Mouse (Mus musculus) hindbrain, embryonic 14.5 days (tissue): ENCODE measurements around the gene Rhbdd3. TPM values are rescaled to one million over a fixed set of nuclear protein-coding genes. Genes with fewer than 3 reads are reported as not detected.
A peak's percentile ranks its signal among the peaks of the same experiment; 100 is the strongest.

ENCODE experiments used
- ATAC-seq: fragments of 200-750 bp; cut with Nextera tagmentation; 2 replicates; pipeline ENCODE4 v1.8.0; 2017; ENCODE audit warnings: moderate number of reproducible peaks, mild to moderate bottlenecking, moderate TSS enrichment, moderate library complexity; ENCODE audit not compliant: low FRiP score
- DNase-seq: peaks from one replicate; pipeline ENCODE4 v3.0.0-alpha.2; 2015; ENCODE audit warnings: low spot score
- H3K27ac ChIP-seq: fragments of 300-500 bp; sonication (generic); 2 replicates; pipeline ENCODE4 v1.5.1; 2014; ENCODE audit warnings: mild to moderate bottlenecking, moderate library complexity
- H3K27me3 ChIP-seq: fragments of 300-500 bp; sonication (generic); 2 replicates; pipeline ENCODE4 v1.6.1; 2014; ENCODE audit warnings: mild to moderate bottlenecking, low read length, mixed read lengths; ENCODE audit not compliant: control insufficient read depth, insufficient read depth
- H3K36me3 ChIP-seq: fragments of 300-500 bp; sonication (generic); replicated peaks from 2 replicates; pipeline ENCODE4 v1.6.1; 2014; ENCODE audit not compliant: control insufficient read depth, insufficient read depth
- H3K4me1 ChIP-seq: fragments of 300-500 bp; sonication (generic); replicated peaks from 2 replicates; pipeline ENCODE4 v1.6.1; 2014; ENCODE audit warnings: antibody characterized with exemption, low read length, mixed read lengths; ENCODE audit not compliant: control insufficient read depth, insufficient read depth
- H3K4me2 ChIP-seq: fragments of 300-500 bp; sonication (generic); replicated peaks from 2 replicates; pipeline ENCODE4 v1.6.1; 2014; ENCODE audit warnings: mild to moderate bottlenecking, moderate library complexity
- H3K4me3 ChIP-seq: fragments of 300-500 bp; sonication (generic); replicated peaks from 2 replicates; pipeline ENCODE4 v1.5.1; 2014; ENCODE audit warnings: mild to moderate bottlenecking, low read length
- H3K9ac ChIP-seq: fragments of 300-500 bp; sonication (generic); 2 replicates; pipeline ENCODE4 v1.6.1; 2014
- H3K9me3 ChIP-seq: fragments of 300-500 bp; sonication (generic); 2 replicates; pipeline ENCODE4 v1.6.1; 2016; ENCODE audit warnings: low read length; ENCODE audit not compliant: control insufficient read depth
- WGBS: fragments of 180-500 bp; shearing (Covaris S2); extraction: QIAGEN DNeasy Blood & Tissue Kit; methylation state at CpG from one replicate; pipeline ENCODE4 v1.1.7; 2014; 5-methylcytosine and 5-hydroxymethylcytosine counted together
- polyA plus RNA-seq: library from polyadenylated mRNA; unstranded; fragments of >200 nt; fragmentation: Nextera tagmentation; extraction: Ambion mirVana; gene quantifications from 2 replicates; pipeline ENCODE4 v1.2.1, GENCODE M21; 2014

Rhbdd3 gene
- polyA plus RNA-seq, 1 experiment from 2014 or later = 39.7 TPM

GRCm38 (mm10) chr11:5150416-5151246, 51.9 kb downstream of the Rhbdd3 start:
- DNase-seq = no peak
- WGBS = 48% methylated on average over 9 of the region's 9 CpGs

GRCm38 (mm10) chr11:5151247-5151630, 52.5 kb downstream of the Rhbdd3 start:
- H3K27me3 ChIP-seq = peaks cover 11% of the 10 kb centered on the region; the same call in 1 of the 2 replicates
- H3K4me1 ChIP-seq = 0 out of 2 replicates have a peak, but pooled peaks cover 17% of the 10 kb centered on the region
- H3K36me3 ChIP-seq = no peaks in the 10 kb centered on the region
- no peak overlapping the region for H3K9ac ChIP-seq
- no peak overlapping the region for H3K27ac ChIP-seq
- H3K9me3 ChIP-seq = no peaks in the 10 kb centered on the region
- H3K4me3 ChIP-seq = peak overlapping the region; percentile 48
- DNase-seq (no peak), ATAC-seq (no peak)
- 9% methylated on average over 4 of the region's 4 CpGs for WGBS
- peak overlapping the region; percentile 83 for H3K4me2 ChIP-seq

More at GRCm38 (mm10) chr11:5150416-5151246, 51.9 kb downstream of the Rhbdd3 start:
- no peak overlapping the region for H3K4me3 ChIP-seq
- H3K9me3 ChIP-seq = no peaks in the 10 kb centered on the region
- H3K27me3 ChIP-seq = peaks cover 11% of the 10 kb centered on the region; the same call in 1 of the 2 replicates
- ATAC-seq = no peak; the same call in 1 of the 2 replicates
- H3K36me3 ChIP-seq = no peaks in the 10 kb centered on the region
- no peak overlapping the region for H3K27ac ChIP-seq
- 0 out of 2 replicates have a peak overlapping the region, but pooled peaks have one; percentile 83 for H3K4me2 ChIP-seq
- H3K9ac ChIP-seq = no peak overlapping the region
- 0 out of 2 replicates have a peak, but pooled peaks cover 17% of the 10 kb centered on the region for H3K4me1 ChIP-seq

- H3K4me2 ChIP-seq = peak within 1 kb of the TSS; percentile 83
- H3K27ac ChIP-seq = no peak within 1 kb of the TSS
- 0 out of 2 replicates have a peak, but pooled peaks cover 17% of the 10 kb centered on the region for H3K4me1 ChIP-seq
- ATAC-seq (peak; percentile 29; the same call in 1 of the 2 replicates), DNase-seq (no peak)
- WGBS = under 1% methylated on average over 45 of the region's 53 CpGs
- no peaks in the 10 kb centered on the region for H3K36me3 ChIP-seq
- H3K9me3 ChIP-seq = no peaks in the 10 kb centered on the region
- H3K27me3 ChIP-seq = peaks cover 11% of the 10 kb centered on the region; the same call in 1 of the 2 replicates
- H3K4me3 ChIP-seq = peak within 1 kb of the TSS; percentile 48
- peak within 1 kb of the TSS; percentile 62 for H3K9ac ChIP-seq
Observed at GRCm38 (mm10) chr11:5151680-5152337, 53.1 kb downstream of the Rhbdd3 start, which contains the start of gene Emid1. Emid1 (minus strand) TSS chr11:5152257.

- 0 out of 2 replicates have a peak, but pooled peaks cover 7% of the 10 kb centered on the region for H3K4me1 ChIP-seq
- WGBS = 38% methylated on average over 10 of the region's 10 CpGs
- no peak overlapping the region for H3K4me3 ChIP-seq
- no peak for DNase-seq
- 0 out of 2 replicates have a peak overlapping the region, but pooled peaks have one; percentile 5 for H3K9ac ChIP-seq
- H3K9me3 ChIP-seq = no peaks in the 10 kb centered on the region
- no peaks in the 10 kb centered on the region for H3K36me3 ChIP-seq
- peaks cover 11% of the 10 kb centered on the region; the same call in 1 of the 2 replicates for H3K27me3 ChIP-seq
- H3K4me2 ChIP-seq = no peak overlapping the region
- 0 out of 2 replicates have a peak, but pooled peaks have one; percentile 28 for ATAC-seq
- no peak overlapping the region for H3K27ac ChIP-seq
Observed at GRCm38 (mm10) chr11:5154961-5155805, 56.5 kb downstream of the Rhbdd3 start.

Other genes starting within 250 kb of the Rhbdd3 start
- gene Nf2, start 249.4 kb upstream of the Rhbdd3 start, polyA plus RNA-seq = 63.9 and 65.5 TPM in 2 replicates
- 116 and 118 TPM in 2 replicates for gene Nipsnap1, start 225.0 kb upstream of the Rhbdd3 start, polyA plus RNA-seq
- 53.3 TPM in 2 replicates for gene Thoc5, start 203.6 kb upstream of the Rhbdd3 start, polyA plus RNA-seq
- gene Nefh, start 150.9 kb upstream of the Rhbdd3 start, polyA plus RNA-seq = 11.8 and 17.9 TPM in 2 replicates
- gene Ap1b1, start 112.1 kb upstream of the Rhbdd3 start, polyA plus RNA-seq = 91.7 and 99.9 TPM in 2 replicates
- gene Rasl10a, start 40.8 kb upstream of the Rhbdd3 start, polyA plus RNA-seq = 1.0 and 1.8 TPM in 2 replicates
- 24.9 and 28.9 TPM in 2 replicates for gene Gas2l1, start 33.6 kb upstream of the Rhbdd3 start, polyA plus RNA-seq
- gene Ewsr1, start 340 bp downstream of the Rhbdd3 start, polyA plus RNA-seq = 267 and 288 TPM in 2 replicates
- gene Emid1, start 53.3 kb downstream of the Rhbdd3 start, polyA plus RNA-seq = 14.7 and 17.8 TPM in 2 replicates
- gene Kremen1, start 162.6 kb downstream of the Rhbdd3 start, polyA plus RNA-seq = 3.9 and 5.7 TPM in 2 replicates